Mouse (Mus musculus) E14TG2a.4 (cell line): ENCODE data around the gene Shbg.

Experiments
- CTCF ChIP-seq: conservative IDR thresholded peaks from 2 replicates; pipeline ENCODE4 v1.5.1; 2014; ENCODE audit warnings: low read length
- NANOG ChIP-seq: IDR thresholded peaks from 2 replicates; pipeline ENCODE4 v1.6.1; 2014; ENCODE audit warnings: borderline replicate concordance, low read length, mixed read lengths

DNA sequence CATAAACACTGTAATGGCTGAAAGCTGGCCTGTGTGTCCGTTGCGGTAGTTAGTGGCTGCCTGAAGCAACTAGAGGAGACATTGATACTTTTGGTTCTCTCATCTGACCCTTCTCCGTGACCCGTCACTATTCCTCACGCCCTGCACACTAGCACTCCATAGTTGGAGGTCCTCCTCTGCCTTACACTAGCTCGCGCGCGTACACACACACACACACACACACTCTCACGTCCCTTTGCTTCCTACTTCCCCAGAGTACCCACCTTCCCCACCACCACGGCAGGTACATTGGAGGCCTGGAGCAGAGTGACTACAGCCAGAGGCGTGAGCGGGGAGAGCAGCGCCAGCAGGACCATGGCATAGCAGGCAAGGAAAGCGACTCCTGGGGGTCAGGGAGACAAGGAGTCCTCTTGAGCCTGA lies 39.8 kb upstream of the Shbg start:
- TF ChIP-seq CTCF (no peak), NANOG (no peak)
